Mouse (Mus musculus) ES-E14 (cell line): Measurements from ENCODE around the gene Adamts20. TPM values are rescaled to one million over a fixed set of nuclear protein-coding genes. Genes with fewer than 3 reads are reported as not detected.
"Not testable (repeated sequence)": the region's sequence is repeated elsewhere in the genome, so short reads cannot be mapped to it uniquely, and the experiment has no call there.

Experiments
- DNase-seq: peaks from one replicate; pipeline ENCODE4 v3.0.0-alpha.2; 2013; ENCODE audit warnings: low read depth, low spot score
- H3K27ac ChIP-seq: 2 replicates; pipeline ENCODE4 v1.5.1; 2012; ENCODE audit warnings: low read depth, mild to moderate bottlenecking, low read length, moderate library complexity, mixed read lengths; ENCODE audit not compliant: poor library complexity, insufficient read depth, severe bottlenecking
- H3K36me3 ChIP-seq: 2 replicates; pipeline ENCODE4 v1.6.1; 2012; ENCODE audit warnings: mild to moderate bottlenecking, low read length, moderate library complexity, mixed read lengths; ENCODE audit not compliant: control insufficient read depth, poor library complexity, insufficient read depth, severe bottlenecking
- H3K4me1 ChIP-seq, 2 experiments: fragments of 150-350 bp in 1 of 2; sonication (generic) in 1 of 2; 2 replicates each; pipeline ENCODE4 v1.6.1; 2012; ENCODE audit warnings: low read length in 2 of 2, mild to moderate bottlenecking in 1 of 2, mixed read lengths in 1 of 2; ENCODE audit not compliant: control insufficient read depth in 2 of 2, insufficient read depth in 2 of 2, poor library complexity in 1 of 2
- H3K4me3 ChIP-seq, 2 experiments: fragments of 150-350 bp in 1 of 2; sonication (generic) in 1 of 2; 2 replicates each; pipeline ENCODE4 v1.5.1; 2012; ENCODE audit warnings: low read length in 2 of 2, low read depth in 1 of 2, mild to moderate bottlenecking in 1 of 2, mixed read lengths in 1 of 2; ENCODE audit not compliant: insufficient read depth in 1 of 2, poor library complexity in 1 of 2, severe bottlenecking in 1 of 2
- H3K9ac ChIP-seq: 2 replicates; pipeline ENCODE4 v1.6.1; 2012; ENCODE audit warnings: low read depth, mild to moderate bottlenecking, low read length, mixed read lengths; ENCODE audit not compliant: poor library complexity, insufficient read depth, severe bottlenecking
- H3K9me3 ChIP-seq: fragments of 150-350 bp; sonication (generic); 2 replicates; pipeline ENCODE4 v1.6.1; 2012; ENCODE audit warnings: low read depth, mild to moderate bottlenecking, low read length; ENCODE audit not compliant: control insufficient read depth, insufficient read depth
- CHD2 ChIP-seq: IDR thresholded peaks from 2 replicates; pipeline ENCODE4 v1.6.1; 2014; ENCODE audit warnings: mild to moderate bottlenecking, low read depth, low read length, inconsistent platforms
- HCFC1 ChIP-seq: IDR thresholded peaks from 2 replicates; pipeline ENCODE4 v1.6.1; 2012; ENCODE audit warnings: low read length, inconsistent platforms, borderline replicate concordance; ENCODE audit not compliant: insufficient read depth
- MAFK ChIP-seq: IDR thresholded peaks from 2 replicates; pipeline ENCODE4 v1.6.1; 2014; ENCODE audit warnings: mild to moderate bottlenecking, low read depth, low read length, inconsistent platforms; ENCODE audit not compliant: insufficient read depth
- ZC3H11A ChIP-seq: IDR thresholded peaks from 2 replicates; pipeline ENCODE4 v1.6.1; 2012; ENCODE audit warnings: low read depth, mild to moderate bottlenecking, inconsistent platforms, low read length, borderline replicate concordance
- ZNF384 ChIP-seq: IDR thresholded peaks from 2 replicates; pipeline ENCODE4 v1.6.1; 2012; ENCODE audit warnings: low read depth, low read length, inconsistent platforms
- in situ Hi-C, 2 experiments: fragments of 600-800 bp; cut with MboI; formaldehyde crosslinking; loops; one replicate each; pipeline ENCODE4 v1.15.1; 2025; ENCODE audit warnings: low sequenced_read_pairs in 2 of 2, inconsistent platforms in 1 of 2; ENCODE audit not compliant: unreplicated experiment in 2 of 2
- total RNA-seq: library from RNA; depleted of rRNA; stranded (reverse); fragments of 300-350 nt; gene quantifications from 2 replicates; pipeline ENCODE4 v1.2.3, GENCODE M21; 2012

Adamts20 gene
- total RNA-seq, 1 experiment, result 0.80 TPM

GRCm38 (mm10) chr15:94494445-94494844, 29.2 kb upstream of the Adamts20 start:
- DNase-seq, result no peak
- H3K36me3 ChIP-seq, result no peaks in the 10 kb centered on the region
- H3K4me1 ChIP-seq, result no peaks in the 10 kb centered on the region
- no peak overlapping the region for H3K9ac ChIP-seq
- in situ Hi-C loops, result no loop called here
- H3K4me3 ChIP-seq, result no peak overlapping the region
- TF ChIP-seq ZC3H11A (peak; percentile 18; the same call in 1 of the 2 replicates), CHD2 (no peak), ZNF384 (no peak)
- H3K9me3 ChIP-seq, result no peaks in the 10 kb centered on the region
- no peak overlapping the region for H3K27ac ChIP-seq

GRCm38 (mm10) chr15:94489433-94489832, 24.2 kb upstream of the Adamts20 start:
- no peaks in the 10 kb centered on the region for H3K4me1 ChIP-seq
- H3K4me3 ChIP-seq, result no peak overlapping the region
- in situ Hi-C loops, result no loop called here
- H3K9ac ChIP-seq, result no peak overlapping the region
- H3K9me3 ChIP-seq, result no peaks in the 10 kb centered on the region
- no peak for DNase-seq
- H3K36me3 ChIP-seq, result no peaks in the 10 kb centered on the region
- H3K27ac ChIP-seq, result no peak overlapping the region
- TF ChIP-seq CHD2 (no peak), MAFK (no peak), ZNF384 (no peak), HCFC1 (no peak), ZC3H11A (no peak)

- H3K4me3 ChIP-seq, in situ Hi-C loops: not testable (repeated sequence)
These were observed 22.8 kb upstream of the Adamts20 start for GRCm38 (mm10) chr15:94488028-94488427.

GRCm38 (mm10) chr15:94482555-94482954, 17.3 kb upstream of the Adamts20 start:
- no peak for DNase-seq
- Histone ChIP-seq H3K9me3 (no peaks in the 10 kb centered on the region), H3K27ac (no peak overlapping the region), H3K4me3 (no peak overlapping the region), H3K36me3 (no peaks in the 10 kb centered on the region), H3K9ac (no peak overlapping the region), H3K4me1 (no peaks in the 10 kb centered on the region)
- TF ChIP-seq ZC3H11A, result no peak
- no peak for TF ChIP-seq ZNF384
- no peak for TF ChIP-seq MAFK
- TF ChIP-seq CHD2, result no peak
- no peak for TF ChIP-seq HCFC1
- in situ Hi-C loops, result no loop called here

More at GRCm38 (mm10) chr15:94488028-94488427, 22.8 kb upstream of the Adamts20 start:
- DNase-seq, H3K9me3 ChIP-seq, H3K36me3 ChIP-seq, H3K27ac ChIP-seq, H3K9ac ChIP-seq, H3K4me1 ChIP-seq: not testable (repeated sequence)

- no peak overlapping the region for H3K4me3 ChIP-seq
- no peaks in the 10 kb centered on the region for H3K9me3 ChIP-seq
- DNase-seq, result no peak
- no peak for TF ChIP-seq HCFC1
- TF ChIP-seq ZNF384, result no peak
- TF ChIP-seq ZC3H11A, result no peak
- no peaks in the 10 kb centered on the region for H3K4me1 ChIP-seq
- in situ Hi-C loops, result no loop called here
- H3K36me3 ChIP-seq, result no peaks in the 10 kb centered on the region
- H3K9ac ChIP-seq, result no peak overlapping the region
- H3K27ac ChIP-seq, result no peak overlapping the region
These were observed 15.6 kb upstream of the Adamts20 start for GRCm38 (mm10) chr15:94480792-94481191.
